Mouse (Mus musculus): ENCODE data around the gene Cdk6.

- no peak for TF ChIP-seq POLR2A (IDR thresholded peaks at IDR 0.05; ENCODE audit: control insufficient read depth, extremely low read depth, insufficient read depth, low read length, poor library complexity)
- no peak for TF ChIP-seq CTCF (IDR thresholded peaks at IDR 0.05; ENCODE audit: borderline replicate concordance, control insufficient read depth, extremely low read depth, insufficient read depth, low read length, poor library complexity)
Observed at GRCm38 (mm10) chr5:3405503-3405902, 64.2 kb downstream of the Cdk6 start.

Data from thymus, adult 2 months (tissue).